Mouse (Mus musculus) urinary bladder, adult 18-20 months (tissue): Measurements from ENCODE around the gene Gkap1.

Experiments used
- DNase-seq, 2 experiments: peaks; one replicate each; pipeline ENCODE4 v3.0.0; 2022; ENCODE audit warnings: low spot score in 2 of 2, mixed read lengths in 2 of 2

Gene Gkap1

GRCm38 (mm10) chr13:58266864-58267263 is 8.6 kb downstream of the Gkap1 start:
- no peak for DNase-seq

GRCm38 (mm10) chr13:58263546-58263945 is 12.0 kb downstream of the Gkap1 start:
- no peak for DNase-seq

- no peak for DNase-seq
Observed at GRCm38 (mm10) chr13:58261674-58262073, 13.8 kb downstream of the Gkap1 start.

DNA sequence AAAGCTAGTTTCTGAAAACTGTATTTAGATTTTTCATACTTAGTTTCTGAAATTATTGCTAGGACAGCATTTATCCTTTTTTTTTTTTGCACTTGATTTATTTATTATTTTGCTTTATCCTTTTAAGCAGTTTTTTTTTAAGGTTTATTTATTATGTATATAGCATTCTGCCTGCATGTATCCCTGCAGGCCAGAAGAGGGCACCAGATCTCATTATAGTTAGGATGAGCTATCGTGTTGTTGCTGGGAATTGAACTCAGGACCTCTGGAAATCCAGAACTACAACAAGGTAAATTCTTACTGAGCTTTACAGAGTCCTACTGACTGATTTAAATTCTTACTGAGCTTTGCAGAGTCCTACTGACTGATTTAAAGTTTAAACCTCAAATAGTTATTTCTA is 22.2 kb downstream of the Gkap1 start:
- no peak for DNase-seq

GRCm38 (mm10) chr13:58248957-58249356 is 26.5 kb downstream of the Gkap1 start:
- no peak for DNase-seq

DNA sequence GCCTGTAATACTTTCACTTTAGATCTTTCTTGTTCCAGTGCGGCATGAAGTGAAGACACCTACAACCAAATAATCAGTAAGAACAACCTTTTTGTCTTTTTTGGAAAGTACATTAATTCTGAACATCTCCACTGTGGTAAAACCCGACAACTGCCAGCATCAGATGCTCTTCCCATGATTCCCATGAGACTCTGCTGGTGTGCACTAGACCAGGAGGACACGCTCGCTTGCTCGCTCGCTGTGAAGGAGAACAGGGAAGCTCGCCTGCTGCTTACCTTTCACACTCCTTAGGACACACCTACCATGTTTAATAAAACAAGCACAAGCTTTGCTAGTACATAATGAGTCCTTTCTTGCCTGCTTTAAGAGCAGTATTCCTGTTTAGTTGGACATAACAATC is 39.0 kb downstream of the Gkap1 start:
- DNase-seq: no peak

- peak; percentile 10 to 29 for DNase-seq
Observed at GRCm38 (mm10) chr13:58232611-58233010, 42.9 kb downstream of the Gkap1 start.

DNA sequence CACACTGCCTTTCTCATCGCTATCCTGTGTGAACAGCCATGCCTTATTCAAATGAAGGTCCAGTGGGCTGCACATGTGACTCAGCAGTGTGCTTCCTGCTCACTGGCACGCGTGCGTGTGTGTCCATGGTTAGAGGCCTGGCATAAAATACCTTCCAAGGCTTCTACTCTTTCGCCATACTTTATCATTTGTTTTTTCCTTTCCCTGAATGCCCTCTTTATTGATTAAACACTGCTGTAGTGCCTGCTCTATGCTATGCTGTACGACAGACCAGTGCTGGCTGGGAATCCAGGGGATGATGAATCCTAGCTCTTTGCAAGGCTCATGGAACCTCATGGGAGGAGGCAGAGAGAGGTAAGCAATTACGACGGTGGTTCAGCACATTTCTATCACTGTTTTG is 43.4 kb downstream of the Gkap1 start:
- DNase-seq: no peak

GRCm38 (mm10) chr13:58228624-58229023 is 46.9 kb downstream of the Gkap1 start:
- DNase-seq: no peak

GRCm38 (mm10) chr13:58225694-58226093 is 49.8 kb downstream of the Gkap1 start:
- no peak for DNase-seq

GRCm38 (mm10) chr13:58220206-58220605 is 55.3 kb downstream of the Gkap1 start:
- DNase-seq: peak in 1 of 2 experiments; percentile 23

- no peak for DNase-seq
Observed at GRCm38 (mm10) chr13:58217536-58217935, 58.0 kb downstream of the Gkap1 start.

- no peak for DNase-seq
Observed at GRCm38 (mm10) chr13:58216395-58216794, 59.1 kb downstream of the Gkap1 start.

DNA sequence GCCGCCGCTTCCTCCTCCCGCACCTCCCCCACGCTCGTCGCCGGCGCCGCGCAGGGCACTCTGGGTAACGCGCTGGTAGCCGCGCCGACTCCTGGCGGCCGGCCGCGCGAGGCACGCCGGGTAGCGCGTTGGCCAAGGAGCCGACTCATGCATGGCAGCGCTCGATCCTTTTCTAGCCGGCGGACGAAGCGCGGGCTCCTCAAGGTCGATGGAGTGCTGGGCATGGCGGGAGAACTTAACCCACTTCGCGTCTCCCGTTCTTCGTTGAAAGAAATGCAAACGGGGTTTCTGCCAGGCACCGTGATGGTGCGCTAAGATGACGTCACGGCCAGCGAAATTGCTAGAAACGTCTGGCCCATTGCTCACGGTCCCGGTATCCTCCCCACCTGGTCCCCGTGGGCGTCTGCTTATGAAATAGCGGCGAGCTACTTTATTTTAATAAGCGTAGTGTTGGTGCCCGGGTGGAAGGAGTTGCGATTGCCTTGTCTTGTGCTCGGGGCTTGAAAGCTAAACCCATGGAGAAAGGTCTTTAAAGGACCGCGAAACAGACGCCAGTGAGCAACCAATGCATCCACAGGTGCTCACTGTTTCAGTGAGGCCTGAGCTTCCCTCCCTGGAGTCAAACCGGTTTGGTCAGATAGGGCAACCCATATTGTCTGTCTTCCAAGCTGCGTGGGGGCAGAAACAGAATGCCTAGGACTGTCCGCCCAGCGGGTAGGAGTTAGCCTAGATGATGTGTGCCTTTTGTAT is 59.7 kb downstream of the Gkap1 start, which contains the start of gene Ubqln1:
Gene Ubqln1 (minus strand): TSS at position 62 of the 750 bp plus-strand sequence.
- DNase-seq: peak; percentile 73 to 87

- DNase-seq: no peak
Observed at GRCm38 (mm10) chr13:58215253-58215591, 60.3 kb downstream of the Gkap1 start.

DNA sequence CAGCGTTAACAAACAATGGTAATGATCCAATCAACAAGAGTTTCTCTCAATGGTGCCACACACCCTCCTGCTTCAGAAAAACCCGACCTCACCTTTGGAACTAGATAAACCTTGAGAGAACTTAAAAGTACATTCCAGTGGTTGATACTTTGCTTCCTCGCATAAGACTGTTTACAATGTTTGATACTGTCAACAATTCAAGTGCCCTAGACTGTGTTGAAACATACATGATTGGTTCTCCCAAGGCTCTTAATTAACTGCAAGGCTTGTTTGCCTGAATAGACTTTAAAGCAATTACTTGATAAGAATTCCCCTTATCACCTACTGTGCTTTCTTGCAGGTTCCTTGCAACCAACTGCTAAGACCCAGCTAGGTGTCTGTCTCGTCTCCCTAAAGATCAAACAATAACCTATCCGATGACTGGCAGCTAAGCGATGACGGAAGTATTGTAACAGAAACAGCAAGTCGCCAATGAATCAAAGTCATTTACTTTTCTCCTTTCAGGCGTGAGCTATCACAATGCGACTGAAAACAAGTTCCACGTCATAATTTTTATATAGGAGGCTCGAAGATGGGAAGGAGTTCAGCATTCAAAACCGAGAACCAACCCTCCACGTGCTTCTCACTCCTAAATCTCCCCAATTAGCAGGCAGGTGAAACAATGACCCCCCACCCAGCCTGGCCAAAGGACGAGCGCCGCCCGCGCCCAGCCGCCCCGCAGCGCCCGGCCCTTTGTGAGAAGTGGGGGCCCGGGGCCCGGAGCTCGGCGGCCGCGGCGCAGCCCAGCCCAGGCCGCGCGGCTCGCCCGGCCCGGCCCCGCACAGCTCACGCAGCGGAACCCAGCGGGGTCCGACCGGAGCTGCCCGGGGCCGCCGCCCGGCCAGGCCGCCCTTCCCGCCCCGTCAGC is 60.9 kb downstream of the Gkap1 start:
- peak in 1 of 2 experiments; percentile 16 for DNase-seq

DNA sequence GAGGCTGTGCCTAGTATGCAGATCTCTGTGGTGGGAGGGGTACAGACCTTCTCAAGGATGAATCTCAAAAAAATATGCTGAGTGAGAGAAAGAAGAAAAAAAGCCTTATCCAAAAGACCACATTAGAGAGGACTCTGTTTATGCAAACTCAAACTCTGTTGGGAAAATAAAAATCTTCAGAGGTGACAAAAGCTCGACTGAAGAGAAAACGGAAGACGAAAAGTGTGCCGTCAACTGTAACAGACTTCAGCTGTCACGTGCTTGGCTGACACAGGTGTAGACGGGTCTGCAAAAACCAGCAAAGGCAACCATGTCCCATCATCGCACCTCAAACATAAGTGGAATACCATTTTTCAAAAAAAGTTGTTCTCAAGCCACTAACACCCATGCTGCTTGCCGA is 61.7 kb downstream of the Gkap1 start:
- DNase-seq: no peak

DNA sequence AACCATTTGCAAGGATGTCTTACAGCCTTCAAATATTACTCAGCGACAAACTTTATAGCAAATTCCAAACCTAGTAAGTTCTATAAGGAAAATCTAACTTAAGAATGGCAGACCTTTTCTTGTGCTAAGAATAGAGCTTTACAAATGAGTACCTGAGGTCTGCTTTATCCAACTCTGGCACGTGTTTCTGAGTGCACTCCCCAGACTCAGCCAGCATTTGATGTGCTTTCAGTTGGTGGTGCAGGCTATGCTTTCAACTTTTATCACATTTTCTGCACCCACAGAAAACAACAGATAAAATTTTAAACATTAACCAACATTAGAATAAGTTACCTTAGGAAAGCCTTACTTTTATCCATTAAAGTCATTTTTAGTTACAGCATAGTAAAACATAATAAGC is 63.0 kb downstream of the Gkap1 start:
- no peak for DNase-seq

GRCm38 (mm10) chr13:58210441-58210840 is 65.1 kb downstream of the Gkap1 start:
- no peak for DNase-seq

DNA sequence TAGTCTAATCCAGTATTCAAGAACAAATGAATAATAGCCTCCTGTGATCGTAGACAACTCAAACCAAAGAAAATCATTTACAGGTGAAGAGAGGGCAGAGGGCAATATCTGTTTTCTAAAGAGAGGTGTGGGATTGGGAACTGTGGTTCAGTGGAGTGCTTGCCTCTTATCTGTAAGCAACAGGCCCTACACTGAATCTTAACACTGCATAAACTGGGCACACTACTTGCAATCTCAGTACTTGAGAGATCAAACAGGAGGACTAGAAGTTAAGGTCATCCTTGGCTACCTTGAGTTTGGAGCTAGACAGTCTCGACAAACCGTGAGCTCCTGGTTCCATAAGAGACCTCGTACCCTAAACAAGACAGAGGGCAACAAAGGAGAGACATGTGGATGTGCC is 69.4 kb downstream of the Gkap1 start:
- DNase-seq: no peak

DNA sequence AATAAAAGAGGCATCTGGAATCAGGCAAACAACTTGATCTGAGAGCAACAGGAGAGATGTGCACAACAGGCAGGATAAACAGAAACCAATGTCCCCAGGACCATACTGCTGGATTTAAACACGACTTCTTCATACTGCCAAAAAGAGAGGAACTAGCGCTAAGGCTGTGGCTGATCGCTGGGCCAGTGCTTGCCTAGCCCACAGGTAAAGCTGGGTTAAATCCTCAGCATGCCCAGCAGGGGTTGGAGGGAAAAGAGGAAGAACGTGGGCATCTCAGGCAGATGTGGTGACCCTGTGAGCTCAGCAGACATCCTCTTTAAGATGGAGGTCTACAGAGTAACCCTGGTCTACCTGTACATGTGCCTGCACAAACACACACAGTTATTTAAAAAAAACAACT is 70.5 kb downstream of the Gkap1 start:
- DNase-seq: no peak

DNA sequence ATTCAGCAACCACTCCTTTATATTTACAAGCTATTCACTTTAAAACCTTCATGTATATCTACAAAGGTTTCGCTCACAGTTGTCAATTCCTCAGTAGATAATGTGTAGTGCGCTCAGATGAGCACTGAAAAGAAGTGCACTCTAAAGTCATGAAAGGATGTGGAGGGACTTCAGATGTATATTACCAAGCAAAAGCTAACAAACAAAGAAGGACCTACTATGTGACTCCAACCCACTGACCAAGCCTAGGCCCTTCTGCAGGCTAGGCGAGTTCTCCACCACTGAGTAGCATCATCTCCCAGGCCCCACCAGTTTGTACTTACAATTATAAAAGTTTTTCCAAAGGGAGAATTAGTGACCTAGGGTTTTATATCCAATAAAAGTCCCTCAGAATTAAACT is 71.3 kb downstream of the Gkap1 start:
- DNase-seq: no peak

DNA sequence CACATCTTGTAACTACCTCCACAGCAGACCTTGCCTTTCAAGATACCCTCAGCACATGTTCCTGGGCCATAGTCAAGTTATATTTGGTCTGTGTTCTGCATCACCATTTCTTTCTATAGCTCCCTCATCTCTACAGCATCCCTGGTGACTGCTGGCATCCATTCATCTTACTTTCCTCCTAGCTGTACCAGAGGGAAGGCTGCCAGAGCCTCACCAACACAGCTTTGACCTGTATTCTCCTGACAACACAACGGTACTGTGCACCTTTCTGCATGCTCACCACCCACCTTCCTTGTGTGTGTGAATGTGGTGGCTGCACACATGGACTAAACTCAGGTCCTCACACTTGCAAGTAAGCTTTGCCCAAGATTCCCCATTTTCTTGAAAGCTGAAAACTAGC is 72.6 kb downstream of the Gkap1 start:
- no peak for DNase-seq
